Mouse (Mus musculus) granulocyte monocyte progenitor cell, adult 5-6 weeks (primary cell): Measurements from ENCODE around the gene Kptn. TPM values are rescaled to one million over a fixed set of nuclear protein-coding genes. Genes with fewer than 3 reads are reported as not detected.

Source experiments
- ATAC-seq: replicated peaks from 2 replicates; pipeline ENCODE4 v1.8.0; 2016; ENCODE audit warnings: mild to moderate bottlenecking, moderate TSS enrichment, inconsistent platforms; ENCODE audit not compliant: poor library complexity, severe bottlenecking
- total RNA-seq, 2 experiments: library from RNA; stranded (forward) in 1 of 2; stranded (reverse) in 1 of 2; fragments of 200-712, 200-1000 nt in 1 of 2; fragments of >200 nt in 1 of 2; fragmentation: Nextera tagmentation in 1 of 2; gene quantifications; 2 replicates each; pipeline ENCODE4 v1.2.3; 2014 to 2017

The Kptn gene
- 19.2 and 20.9 TPM in 2 replicates for total RNA-seq (2014; fragmentation: Nextera tagmentation)
- total RNA-seq (2017): 9.7 and 11.2 TPM in 2 replicates

DNA sequence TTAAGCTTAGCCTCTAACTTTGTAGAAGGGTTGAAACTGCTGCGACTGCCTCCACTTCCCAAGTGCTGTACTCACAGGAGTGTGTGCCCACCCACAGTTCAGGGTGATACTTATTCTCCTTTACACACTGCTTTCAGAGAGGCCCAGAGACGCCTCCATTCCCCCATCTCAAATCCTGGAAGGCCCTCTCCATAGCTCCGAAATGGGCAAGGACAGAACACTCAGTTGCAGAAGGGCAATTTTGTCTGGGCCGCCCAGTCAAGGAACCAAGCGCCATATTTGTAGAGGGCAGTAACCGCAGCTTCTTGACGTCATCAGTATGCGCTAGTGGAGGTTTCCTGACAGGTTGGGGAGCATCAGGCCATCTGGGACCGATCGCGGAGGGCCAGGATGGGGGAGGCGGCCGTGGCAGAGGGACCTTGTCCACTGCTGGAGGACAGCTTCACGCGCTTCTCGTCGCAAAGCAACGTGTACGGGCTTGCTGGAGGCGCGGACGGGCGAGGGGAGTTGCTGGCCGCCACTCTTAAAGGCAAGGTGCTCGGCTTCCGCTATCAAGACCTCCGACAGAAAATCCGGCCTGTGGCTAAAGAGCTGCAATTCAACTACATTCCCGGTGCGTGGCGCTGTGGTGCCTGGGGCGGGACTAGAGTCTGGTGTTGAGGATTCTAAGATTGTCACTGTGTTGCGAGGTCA is at the start of gene Kptn:
Gene Kptn (plus strand): TSS at position 327 of the 693 bp plus-strand sequence.
- peak; percentile 92 for ATAC-seq

DNA sequence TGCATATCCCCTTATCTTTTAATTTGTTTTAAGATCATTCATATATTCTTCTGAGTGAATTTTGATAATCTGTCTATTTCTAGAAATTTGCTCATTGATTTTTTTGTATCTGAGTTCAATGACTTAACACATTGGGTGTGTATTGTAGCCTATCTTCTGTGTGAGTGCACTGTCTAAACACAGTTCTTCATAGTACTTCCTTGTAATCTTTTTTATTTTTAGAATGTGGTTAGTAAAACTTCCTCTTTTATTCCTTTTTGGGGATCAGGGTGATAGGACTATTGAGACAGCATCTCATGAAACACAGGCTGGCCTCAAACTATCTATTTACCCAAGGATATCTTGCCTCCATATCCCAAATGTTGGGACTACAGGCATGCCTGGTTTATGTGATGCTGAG is 48.8 kb upstream of the Kptn start:
- peak; percentile 98 for ATAC-seq

DNA sequence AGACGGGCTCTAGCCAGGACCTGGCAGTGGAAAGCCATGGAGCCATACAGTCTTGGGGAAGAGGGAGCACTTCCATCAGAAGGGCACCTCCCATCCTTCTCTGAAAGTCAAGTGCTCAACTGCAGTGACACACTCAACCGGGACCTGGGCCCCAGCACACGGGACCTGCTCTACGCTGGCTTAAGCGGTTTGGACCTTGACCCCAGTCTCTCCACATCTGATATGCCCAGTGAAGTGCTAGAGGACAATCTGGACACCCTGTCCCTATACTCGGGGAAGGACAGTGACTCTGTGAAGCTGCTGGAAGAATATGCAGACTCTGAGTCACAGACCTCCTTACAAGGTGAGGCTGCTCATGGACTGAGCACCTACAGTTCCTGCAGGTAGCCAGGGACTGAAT is 47.8 kb upstream of the Kptn start:
- ATAC-seq: no peak

DNA sequence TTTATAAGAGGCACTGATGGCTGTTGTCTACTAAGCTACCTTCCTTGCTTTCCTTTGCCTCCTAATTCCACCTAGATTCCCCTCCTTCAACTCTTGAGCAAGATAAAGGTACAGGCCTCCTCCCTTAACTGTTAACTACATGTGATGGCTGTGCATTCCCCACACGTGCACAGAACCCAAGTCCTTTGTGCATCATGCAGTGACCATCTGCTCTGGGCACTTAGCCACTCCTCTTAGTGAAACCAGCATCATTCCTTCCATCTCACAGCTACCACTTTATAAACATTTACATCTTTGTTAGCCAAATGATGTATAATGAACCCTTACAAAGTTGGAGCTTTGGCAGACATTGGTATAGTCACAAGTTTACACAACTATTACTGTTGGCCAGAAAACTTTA is 39.7 kb upstream of the Kptn start:
- ATAC-seq: no peak

DNA sequence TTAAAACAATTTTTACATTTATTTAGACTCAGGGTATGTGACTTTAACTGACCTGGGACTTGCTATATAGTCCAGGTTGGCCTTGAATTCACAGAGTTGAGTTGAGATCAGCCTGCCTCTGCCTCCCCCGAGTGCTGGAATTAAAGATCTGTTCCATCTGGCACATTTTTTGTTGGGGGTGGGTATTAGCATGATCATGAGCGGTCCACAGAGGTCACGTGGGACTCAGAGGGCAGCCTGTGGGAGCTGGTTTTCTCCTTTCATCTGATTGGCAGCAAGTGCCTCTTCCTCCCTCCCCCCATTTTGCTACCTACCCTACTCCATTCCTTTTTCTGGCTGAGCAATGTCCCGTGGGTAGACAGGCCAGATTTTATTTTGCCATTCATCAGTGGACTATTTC is 39.1 kb upstream of the Kptn start:
- ATAC-seq: no peak

DNA sequence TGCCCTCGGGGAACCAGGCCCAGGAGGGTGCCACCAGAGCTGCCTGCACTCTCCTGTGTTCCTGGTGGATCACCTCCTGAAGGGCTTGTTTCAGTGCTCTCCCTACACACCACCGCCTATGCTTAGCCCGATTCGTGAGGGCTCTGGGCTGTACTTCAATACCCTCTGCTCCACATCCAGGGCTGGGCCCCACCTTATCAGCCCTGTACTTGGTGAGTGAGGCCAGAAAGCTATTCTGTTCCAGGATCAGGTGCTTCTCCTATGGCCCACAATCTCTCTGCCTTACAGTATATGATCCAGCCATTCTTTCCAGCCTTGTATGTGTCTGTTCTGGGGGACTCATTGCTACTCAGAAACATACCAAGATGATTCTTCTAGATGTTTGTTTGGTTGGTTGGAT is 36.3 kb upstream of the Kptn start:
- ATAC-seq: 0 out of 2 replicates have a peak, but pooled peaks have one; percentile 5

DNA sequence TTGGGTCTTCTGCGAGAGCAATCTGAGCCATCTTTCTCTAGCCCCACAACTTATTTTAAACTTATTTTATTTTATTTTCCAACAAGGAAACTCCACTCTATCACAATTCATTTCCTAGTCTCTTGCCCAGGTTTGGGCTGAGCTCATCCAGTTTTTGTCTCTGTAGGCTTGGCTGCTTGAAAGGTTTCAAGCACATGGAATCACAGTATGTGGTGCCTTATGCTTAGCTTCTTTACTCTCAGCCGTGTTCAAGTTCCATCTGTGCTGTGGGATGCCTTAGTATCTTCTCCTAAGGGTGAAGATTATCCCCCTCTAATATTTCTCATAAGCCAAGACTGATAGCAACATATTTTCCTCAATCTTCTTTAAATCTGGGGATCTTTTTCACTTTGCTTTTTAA is 32.1 kb upstream of the Kptn start:
- ATAC-seq: no peak

DNA sequence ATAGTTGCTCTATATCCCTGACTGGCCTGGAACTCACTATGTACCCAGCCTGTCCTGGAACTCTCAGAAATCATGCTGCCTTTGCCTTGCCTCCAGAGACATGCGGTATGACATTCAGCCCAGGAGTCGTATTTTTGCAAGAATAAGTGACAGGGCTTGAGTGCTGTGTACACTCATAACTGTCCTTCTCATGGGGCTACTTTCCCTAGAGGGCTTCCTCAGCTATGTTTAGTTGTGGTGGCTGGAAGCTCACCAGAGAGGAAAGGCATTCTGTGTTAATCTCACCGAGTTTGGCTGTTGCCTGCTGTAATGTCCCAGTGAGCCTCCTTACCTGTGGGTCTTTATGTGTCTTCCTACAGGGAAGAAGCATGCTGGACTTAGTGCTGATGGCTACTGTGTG is 25.1 kb upstream of the Kptn start:
- no peak for ATAC-seq

DNA sequence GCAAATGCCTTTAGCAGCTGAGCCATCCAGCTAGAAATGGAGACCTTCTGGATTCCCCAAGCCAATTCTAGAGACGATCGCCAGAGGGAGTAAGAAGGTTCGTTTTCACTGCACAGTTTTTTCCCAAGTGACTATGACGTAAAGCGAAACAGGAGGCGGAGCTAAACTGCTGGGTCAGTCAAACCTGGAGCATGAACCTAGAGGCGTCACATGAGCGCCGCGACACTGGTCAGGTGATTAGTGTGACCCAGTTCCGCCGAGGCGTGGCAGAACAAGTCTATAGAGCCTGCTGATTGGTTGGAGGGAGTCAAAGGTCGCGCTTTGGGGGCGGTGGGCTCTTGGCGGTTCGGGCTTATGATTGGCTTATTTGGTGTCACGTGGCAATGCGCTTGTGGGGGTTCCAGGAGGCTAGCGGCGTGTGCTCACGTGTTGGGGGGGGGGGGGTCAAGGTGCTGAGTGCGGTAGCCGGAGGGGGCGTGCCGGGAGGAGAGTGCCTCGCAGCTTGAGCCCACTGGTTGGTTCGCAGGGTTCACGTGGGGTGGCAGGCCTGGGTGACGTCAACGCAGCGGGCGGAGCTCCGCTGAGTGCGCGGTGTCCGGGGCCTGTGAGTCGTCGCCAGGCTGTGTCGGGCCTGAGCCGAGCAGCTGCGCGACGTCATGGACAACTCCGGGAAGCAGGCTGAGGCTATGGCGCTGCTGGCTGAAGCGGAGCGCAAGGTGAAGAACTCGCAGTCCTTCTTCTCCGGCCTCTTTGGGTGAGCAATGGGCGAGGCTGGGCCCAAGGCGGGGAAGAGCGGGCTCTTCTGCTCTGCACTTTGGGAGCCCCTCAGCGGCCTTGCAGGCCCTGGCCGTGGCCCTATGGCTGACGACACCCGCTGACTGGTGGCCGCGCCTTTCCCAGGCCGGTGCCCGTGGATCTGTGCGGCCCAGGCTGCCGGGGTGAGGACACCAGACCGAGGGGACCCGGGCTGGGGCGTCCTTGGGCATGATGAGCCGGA is 21.4 kb upstream of the Kptn start, which contains the start of gene Napa:
Gene Napa (plus strand): TSS at position 438 of the 997 bp plus-strand sequence.
- peak; percentile 83 for ATAC-seq

DNA sequence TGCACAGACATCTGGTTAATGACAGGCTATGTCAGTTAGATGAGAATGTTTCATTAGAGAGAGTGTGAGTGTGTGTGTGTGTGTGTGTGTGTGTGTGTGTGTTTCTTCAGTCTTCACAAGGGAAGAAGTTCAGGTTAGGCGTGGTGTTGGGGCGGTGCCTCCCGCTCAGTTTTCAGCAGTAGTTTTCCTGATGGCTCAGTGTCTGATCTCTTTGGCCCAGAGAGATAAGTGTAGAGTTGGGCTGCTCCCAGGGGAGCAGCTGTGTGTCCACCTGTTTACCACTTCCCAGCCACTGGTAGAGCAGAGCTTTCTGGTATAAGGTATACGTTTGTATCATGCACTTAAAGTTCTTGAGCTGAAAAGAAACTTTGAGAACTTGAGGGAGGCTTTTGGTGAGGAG is 19.8 kb upstream of the Kptn start:
- no peak for ATAC-seq

DNA sequence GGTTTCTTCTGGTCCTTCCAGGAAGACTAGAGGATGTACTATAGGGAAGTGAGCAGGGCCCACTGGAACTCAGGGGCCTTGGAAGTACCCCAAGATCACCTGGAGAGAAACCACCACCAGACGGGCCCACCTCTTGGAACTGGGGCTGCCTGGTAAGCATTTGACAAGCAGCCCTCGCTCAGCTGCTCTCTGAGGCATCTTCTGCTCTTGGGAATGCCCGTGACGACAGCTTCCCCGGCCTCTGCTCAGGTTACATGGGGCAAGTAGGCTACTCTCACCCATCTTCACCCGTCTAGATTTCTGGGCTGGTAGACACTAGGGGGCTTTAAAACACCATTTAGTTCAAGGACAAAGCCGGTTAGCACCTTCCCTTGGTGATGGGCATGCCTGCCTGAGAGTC is 18.6 kb upstream of the Kptn start:
- no peak for ATAC-seq

DNA sequence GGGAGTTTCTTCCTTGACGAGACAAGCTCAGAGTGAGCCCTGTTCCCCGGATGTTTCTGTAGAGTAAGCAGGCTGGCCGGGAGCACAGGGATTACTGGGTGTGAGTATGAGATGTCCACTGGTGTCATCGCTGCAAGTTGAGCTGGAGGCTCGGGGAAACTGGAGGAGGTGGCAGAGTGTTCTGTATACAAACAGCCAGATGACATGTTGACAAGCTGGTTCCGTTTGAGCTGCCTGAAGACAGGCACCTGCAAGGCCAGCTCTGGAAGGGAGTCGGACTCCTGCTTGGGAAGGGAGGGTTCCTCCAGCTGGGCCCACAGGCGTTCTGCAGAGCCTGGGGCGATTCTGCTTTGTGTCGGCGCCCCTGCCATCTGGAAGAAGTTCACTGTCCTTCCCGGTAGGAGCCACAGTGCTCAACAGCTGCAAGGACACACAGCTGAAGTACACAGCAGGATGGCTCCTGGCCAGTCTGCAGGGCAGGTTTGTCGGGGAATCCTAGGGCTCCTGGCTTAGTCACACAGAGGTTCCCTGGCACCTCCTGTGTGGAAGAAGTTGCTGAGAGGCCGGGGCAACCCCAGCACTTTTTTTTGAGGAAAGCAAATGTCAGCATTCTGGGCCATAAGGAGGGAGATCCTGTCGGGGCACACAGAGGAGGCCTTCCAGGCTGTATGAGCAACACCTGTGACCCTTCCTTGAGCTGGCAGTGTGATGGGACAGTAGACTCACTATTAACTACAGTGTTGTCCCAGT is 17.8 kb upstream of the Kptn start:
- ATAC-seq: no peak

DNA sequence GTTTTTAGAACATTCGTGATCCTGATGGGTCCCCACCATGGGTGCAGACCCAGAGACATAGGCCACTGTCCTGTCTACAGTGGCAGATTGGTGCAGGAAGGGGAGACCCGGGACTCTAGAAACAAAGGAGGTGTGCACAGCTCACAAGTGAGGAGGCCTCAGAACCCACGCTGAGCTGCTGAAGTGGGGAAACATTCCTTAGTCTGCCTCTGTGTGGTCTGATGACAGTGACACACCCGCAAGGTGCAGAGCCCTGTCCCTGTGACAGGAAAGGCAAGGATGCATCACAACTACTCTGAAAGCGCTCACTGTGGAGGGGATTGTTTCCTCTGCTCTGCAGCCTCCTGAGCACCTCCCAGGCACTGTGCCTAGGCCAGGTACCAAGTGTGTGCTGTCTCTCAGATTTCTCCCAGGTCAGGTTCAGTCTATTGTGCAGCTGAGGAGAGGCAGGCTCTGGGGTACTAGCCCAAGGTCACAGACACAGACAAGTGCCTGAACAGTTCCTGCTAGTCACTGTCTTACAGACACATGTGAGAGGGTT is 16.9 kb upstream of the Kptn start:
- no peak for ATAC-seq

DNA sequence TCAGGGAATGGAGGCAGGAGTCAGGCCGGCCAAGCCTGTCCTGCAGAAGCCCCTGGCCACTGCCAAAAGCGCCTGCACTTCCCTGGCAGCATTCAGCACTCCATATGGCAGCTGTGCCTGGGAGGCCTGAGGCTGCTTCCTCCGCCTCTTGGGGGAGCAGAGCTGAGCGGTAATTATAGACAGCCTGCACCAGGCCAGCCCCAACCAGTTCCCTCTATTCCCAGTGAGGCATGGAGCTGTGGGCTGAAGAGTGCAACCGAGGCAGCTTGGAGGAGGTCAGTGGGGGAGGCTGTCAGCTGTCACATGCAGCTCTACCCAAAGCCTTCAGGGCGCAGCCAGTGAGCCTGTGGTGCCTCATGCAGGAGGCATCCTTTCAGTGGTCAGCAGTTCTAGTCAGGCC is 15.9 kb upstream of the Kptn start:
- ATAC-seq: no peak

DNA sequence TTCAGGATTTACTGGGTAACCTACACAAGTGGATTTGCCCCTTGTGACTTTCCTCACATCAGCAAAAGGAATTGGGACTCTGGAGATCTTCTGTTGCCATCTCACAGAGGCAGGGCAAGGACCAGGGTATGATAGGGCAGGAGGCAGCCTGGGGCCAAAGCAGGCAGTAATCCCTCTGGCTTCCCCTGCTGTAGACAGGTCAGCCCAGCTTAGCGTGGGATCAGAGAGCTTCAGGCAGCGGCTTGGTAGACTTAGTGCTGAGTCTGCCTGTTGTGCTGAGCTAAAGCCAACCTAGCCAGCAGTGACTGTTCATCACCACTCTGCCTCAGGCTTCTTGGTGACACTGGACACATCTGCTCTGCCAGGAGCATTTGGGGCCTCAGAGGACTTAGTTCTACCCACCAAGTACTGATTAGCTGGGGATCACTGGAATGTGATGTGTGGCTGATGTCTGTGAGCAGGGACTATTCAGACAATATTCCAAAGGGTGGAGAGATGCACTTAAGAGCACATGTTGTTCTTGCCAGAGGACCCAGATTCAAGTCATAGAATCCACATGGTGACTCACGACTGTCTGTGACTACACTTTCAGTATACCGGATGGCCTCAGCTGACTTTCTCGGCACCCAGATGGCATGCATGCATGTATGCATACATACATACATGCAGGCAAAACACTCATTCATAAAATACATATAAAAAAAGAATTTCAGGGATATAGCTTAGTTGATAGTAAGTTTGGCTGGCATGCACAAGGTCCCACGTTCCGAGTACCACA is 14.9 kb upstream of the Kptn start:
- ATAC-seq: no peak

DNA sequence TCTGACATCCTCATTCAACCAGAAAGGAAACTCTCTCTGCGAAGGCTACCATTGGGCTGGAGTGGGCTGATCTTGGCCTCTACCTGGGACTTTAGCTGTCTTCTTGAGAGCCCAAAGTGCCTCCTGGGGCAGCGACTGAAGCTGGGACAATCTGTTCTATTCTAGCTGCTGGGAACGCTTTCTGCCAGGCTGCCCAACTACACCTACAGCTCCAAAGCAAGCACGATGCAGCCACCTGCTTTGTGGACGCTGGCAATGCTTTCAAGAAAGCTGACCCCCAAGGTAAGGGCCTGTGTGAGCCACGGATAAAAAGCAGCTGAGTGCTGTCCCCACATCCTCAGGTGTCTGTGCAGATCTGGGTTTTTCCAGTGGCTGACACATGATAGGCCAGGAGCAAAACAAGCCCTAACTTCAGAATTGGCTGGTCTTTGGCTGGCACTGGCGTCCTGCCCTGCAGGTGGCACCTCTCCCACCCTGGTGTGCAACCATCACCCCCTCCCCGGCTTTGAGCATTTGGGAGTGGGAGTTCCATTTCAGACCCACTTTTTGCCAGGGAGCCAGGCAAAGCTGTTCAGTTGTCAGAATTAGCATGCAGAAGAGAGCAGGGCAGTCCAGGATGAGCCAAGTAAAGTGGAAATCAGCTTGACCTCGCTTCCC is 10.7 kb upstream of the Kptn start:
- no peak for ATAC-seq

DNA sequence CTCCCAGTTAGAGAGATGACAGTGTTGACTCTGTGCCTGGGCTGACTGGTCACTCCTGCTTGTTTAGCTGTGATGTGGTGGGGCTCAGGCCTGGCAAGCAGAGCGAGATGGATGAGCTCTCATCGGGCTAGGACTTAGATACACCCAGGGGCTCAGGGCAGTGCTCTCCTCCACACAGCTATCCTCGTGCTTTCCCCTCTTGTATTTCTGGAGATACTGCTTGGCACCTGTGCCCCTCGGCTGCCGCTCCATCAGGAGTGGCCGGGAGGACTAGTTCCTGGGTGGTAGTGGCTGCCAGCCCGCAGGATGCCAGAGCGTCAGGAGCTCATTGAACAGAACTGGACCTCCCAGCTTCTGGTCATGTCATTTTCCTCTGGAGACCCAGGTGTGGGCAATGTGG is 9.5 kb upstream of the Kptn start:
- no peak for ATAC-seq

DNA sequence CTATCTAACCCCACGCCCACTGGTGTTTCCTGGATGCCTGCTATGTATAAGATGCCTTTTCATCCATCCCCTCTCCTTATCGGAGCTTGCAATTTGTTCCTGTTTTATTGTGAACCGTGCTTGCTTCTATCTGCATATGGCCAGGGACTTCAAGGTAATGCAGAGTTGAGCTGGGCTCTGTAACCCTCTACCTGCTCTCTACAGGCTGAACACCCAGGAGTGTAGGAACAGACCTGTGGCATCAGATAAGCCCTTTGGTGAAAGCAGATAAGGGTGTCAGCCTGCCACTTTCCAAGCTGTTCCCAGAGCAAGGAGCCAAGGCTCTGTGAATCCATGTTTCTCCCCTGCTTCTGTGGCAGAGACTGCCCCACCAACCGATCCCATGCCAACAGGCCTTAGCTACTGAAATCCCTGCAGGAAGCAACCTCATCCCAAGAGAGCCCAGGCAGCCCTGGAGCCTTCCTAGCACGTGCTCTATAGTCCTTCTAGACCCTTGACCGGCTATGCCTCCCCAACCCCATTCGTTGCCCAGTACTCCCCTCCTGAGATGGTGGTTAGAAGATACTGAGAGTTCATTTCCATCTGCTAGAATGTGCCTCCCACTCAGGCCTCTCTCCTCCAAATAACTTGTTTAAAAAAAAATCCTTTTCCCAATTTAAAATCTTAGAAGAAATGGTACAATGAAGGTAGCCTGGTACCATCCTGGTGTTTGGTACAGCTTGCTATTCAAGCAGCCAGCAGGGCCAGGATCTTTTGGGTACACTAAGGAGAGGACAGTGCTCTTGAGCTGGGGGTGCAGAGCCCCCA is 8.2 kb upstream of the Kptn start:
- ATAC-seq: no peak
